Mouse (Mus musculus) heart, postnatal 0 days (tissue): ENCODE data around the gene Gm3336.

Experiments used
- CTCF ChIP-seq: IDR thresholded peaks from 2 replicates; pipeline ENCODE4 v1.5.1; 2016; ENCODE audit warnings: antibody characterized with exemption, control low read depth, low read depth
- EP300 ChIP-seq: IDR thresholded peaks from 2 replicates; pipeline ENCODE4 v1.6.1; 2016; ENCODE audit warnings: antibody characterized with exemption, low read depth

DNA sequence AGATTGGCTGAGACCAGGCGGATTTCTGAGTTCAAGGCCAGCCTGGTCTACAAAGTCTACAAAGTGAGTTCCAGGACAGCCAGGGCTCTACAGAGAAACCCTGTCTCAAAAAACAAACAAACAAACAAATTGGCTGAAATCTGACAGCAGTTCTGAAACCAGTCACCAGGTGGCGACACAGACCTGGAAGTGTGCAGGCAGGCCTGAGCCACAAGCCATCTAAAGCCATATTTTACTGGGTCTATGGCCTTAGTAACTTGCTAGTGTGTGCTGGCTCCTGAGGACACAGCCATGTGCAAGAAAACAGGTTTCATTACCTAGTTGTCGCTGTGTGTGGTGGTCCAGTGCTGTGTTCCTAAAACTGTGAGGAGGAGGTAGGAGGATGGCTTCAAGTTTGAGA, 2.4 kb downstream of the Gm3336 start:
- TF ChIP-seq EP300: no peak
- TF ChIP-seq CTCF: peak; percentile 96
